Mouse (Mus musculus) forebrain, embryonic 16.5 days (tissue): ENCODE results near the gene Togaram2. TPM values are rescaled to one million over a fixed set of nuclear protein-coding genes. Genes with fewer than 3 reads are reported as not detected.

Source experiments
- ATAC-seq: fragments of 200-750 bp; cut with Nextera tagmentation; 2 replicates; pipeline ENCODE4 v1.8.0; 2017; ENCODE audit warnings: mild to moderate bottlenecking, moderate library complexity
- H3K27ac ChIP-seq: fragments of 300-500 bp; sonication (generic); 2 replicates; pipeline ENCODE4 v1.5.1; 2014; ENCODE audit warnings: low read length, control low read depth
- H3K27me3 ChIP-seq: fragments of 300-500 bp; sonication (generic); replicated peaks from 2 replicates; pipeline ENCODE4 v1.6.1; 2014; ENCODE audit warnings: low read length; ENCODE audit not compliant: control insufficient read depth, insufficient read depth
- H3K36me3 ChIP-seq: fragments of 300-500 bp; sonication (generic); 2 replicates; pipeline ENCODE4 v1.6.1; 2014; ENCODE audit not compliant: control insufficient read depth, insufficient read depth
- H3K4me1 ChIP-seq: fragments of 300-500 bp; sonication (generic); replicated peaks from 2 replicates; pipeline ENCODE4 v1.6.1; 2014; ENCODE audit warnings: low read length; ENCODE audit not compliant: control insufficient read depth, insufficient read depth
- H3K4me2 ChIP-seq: fragments of 300-500 bp; sonication (generic); 2 replicates; pipeline ENCODE4 v1.6.1; 2014; ENCODE audit warnings: mild to moderate bottlenecking, low read length, control low read depth
- H3K4me3 ChIP-seq: fragments of 300-500 bp; sonication (generic); replicated peaks from 2 replicates; pipeline ENCODE4 v1.5.1; 2014; ENCODE audit warnings: mild to moderate bottlenecking, low read length, control low read depth
- H3K9ac ChIP-seq: fragments of 300-500 bp; sonication (generic); replicated peaks from 2 replicates; pipeline ENCODE4 v1.6.1; 2014; ENCODE audit warnings: low read depth, low read length, control low read depth
- H3K9me3 ChIP-seq: fragments of 300-500 bp; sonication (generic); 2 replicates; pipeline ENCODE4 v1.6.1; 2016; ENCODE audit warnings: low read length; ENCODE audit not compliant: control insufficient read depth
- WGBS: fragments of 180-500 bp; shearing (Covaris S2); extraction: QIAGEN DNeasy Blood & Tissue Kit; methylation state at CpG from one replicate; pipeline ENCODE4 v1.1.7; 2014; 5-methylcytosine and 5-hydroxymethylcytosine counted together
- polyA plus RNA-seq: library from polyadenylated mRNA; unstranded; fragments of >200 nt; fragmentation: Nextera tagmentation; extraction: Ambion mirVana; gene quantifications from 2 replicates; pipeline ENCODE4 v1.2.1, GENCODE M21; 2015

The Togaram2 gene
- polyA plus RNA-seq, 1 experiment from 2014 or later, result 0.54 TPM

GRCm38 (mm10) chr17:71705550-71706480, 32.8 kb downstream of the Togaram2 start:
- H3K9me3 ChIP-seq, result no peaks in the 10 kb centered on the region
- ATAC-seq, result no peak
- WGBS, result 91% methylated on average over 14 of the region's 14 CpGs
- no peak overlapping the region for H3K27ac ChIP-seq
- no peak overlapping the region for H3K9ac ChIP-seq
- no peaks in the 10 kb centered on the region for H3K4me1 ChIP-seq
- no peaks in the 10 kb centered on the region for H3K27me3 ChIP-seq
- H3K36me3 ChIP-seq, result no peaks in the 10 kb centered on the region
- H3K4me2 ChIP-seq, result no peak overlapping the region
- no peak overlapping the region for H3K4me3 ChIP-seq

GRCm38 (mm10) chr17:71707715-71708114, 34.7 kb downstream of the Togaram2 start:
- ATAC-seq, result no peak
- no peaks in the 10 kb centered on the region for H3K4me1 ChIP-seq
- H3K9me3 ChIP-seq, result no peaks in the 10 kb centered on the region
- H3K27ac ChIP-seq, result no peak overlapping the region
- H3K36me3 ChIP-seq, result no peaks in the 10 kb centered on the region
- H3K27me3 ChIP-seq, result no peaks in the 10 kb centered on the region
- no peak overlapping the region for H3K9ac ChIP-seq
- no peak overlapping the region for H3K4me2 ChIP-seq
- 44% methylated on average over 4 of the region's 4 CpGs for WGBS
- no peak overlapping the region for H3K4me3 ChIP-seq

GRCm38 (mm10) chr17:71712279-71712678, 39.2 kb downstream of the Togaram2 start:
- H3K27ac ChIP-seq, result no peak overlapping the region
- H3K36me3 ChIP-seq, result no peaks in the 10 kb centered on the region
- WGBS, result 63% methylated on average over 6 of the region's 6 CpGs
- H3K27me3 ChIP-seq, result no peaks in the 10 kb centered on the region
- H3K9ac ChIP-seq, result no peak overlapping the region
- no peaks in the 10 kb centered on the region for H3K9me3 ChIP-seq
- H3K4me3 ChIP-seq, result no peak overlapping the region
- ATAC-seq, result no peak
- H3K4me1 ChIP-seq, result no peaks in the 10 kb centered on the region
- no peak overlapping the region for H3K4me2 ChIP-seq

GRCm38 (mm10) chr17:71715034-71715433, 42.0 kb downstream of the Togaram2 start:
- H3K27ac ChIP-seq, result no peak overlapping the region
- no peak overlapping the region for H3K4me2 ChIP-seq
- H3K9ac ChIP-seq, result no peak overlapping the region
- no peaks in the 10 kb centered on the region for H3K27me3 ChIP-seq
- no peak for ATAC-seq
- H3K36me3 ChIP-seq, result no peaks in the 10 kb centered on the region
- H3K9me3 ChIP-seq, result no peaks in the 10 kb centered on the region
- no peak overlapping the region for H3K4me3 ChIP-seq
- 87% methylated on average over 3 of the region's 3 CpGs for WGBS
- no peaks in the 10 kb centered on the region for H3K4me1 ChIP-seq

GRCm38 (mm10) chr17:71717881-71718625, 45.0 kb downstream of the Togaram2 start:
- Histone ChIP-seq H3K9me3 (no peaks in the 10 kb centered on the region), H3K9ac (no peak overlapping the region), H3K4me1 (no peaks in the 10 kb centered on the region), H3K36me3 (no peaks in the 10 kb centered on the region), H3K4me2 (no peak overlapping the region), H3K4me3 (no peak overlapping the region), H3K27ac (no peak overlapping the region), H3K27me3 (no peaks in the 10 kb centered on the region)
- 94% methylated on average over 8 of the region's 8 CpGs for WGBS
- no peak for ATAC-seq

GRCm38 (mm10) chr17:71720434-71720833, 47.4 kb downstream of the Togaram2 start:
- H3K4me1 ChIP-seq, result no peaks in the 10 kb centered on the region

GRCm38 (mm10) chr17:71721019-71721418, 48.0 kb downstream of the Togaram2 start:
- Histone ChIP-seq H3K4me2 (no peak overlapping the region), H3K4me3 (no peak overlapping the region), H3K9ac (no peak overlapping the region), H3K9me3 (no peaks in the 10 kb centered on the region), H3K36me3 (no peaks in the 10 kb centered on the region), H3K27me3 (no peaks in the 10 kb centered on the region), H3K4me1 (no peaks in the 10 kb centered on the region), H3K27ac (no peak overlapping the region)
- WGBS, result 73% methylated on average over 3 of the region's 3 CpGs
- ATAC-seq, result no peak

More at GRCm38 (mm10) chr17:71720434-71720833, 47.4 kb downstream of the Togaram2 start:
- ATAC-seq, result no peak
- Histone ChIP-seq H3K27ac (no peak overlapping the region), H3K27me3 (no peaks in the 10 kb centered on the region), H3K9ac (no peak overlapping the region), H3K9me3 (no peaks in the 10 kb centered on the region), H3K4me3 (no peak overlapping the region), H3K36me3 (no peaks in the 10 kb centered on the region), H3K4me2 (no peak overlapping the region)

GRCm38 (mm10) chr17:71730655-71731054, 57.6 kb downstream of the Togaram2 start:
- H3K4me3 ChIP-seq, result no peak overlapping the region
- WGBS, result 73% methylated on average over 2 of the region's 2 CpGs

GRCm38 (mm10) chr17:71736442-71736841, 63.4 kb downstream of the Togaram2 start:
- Histone ChIP-seq H3K9me3 (no peaks in the 10 kb centered on the region), H3K36me3 (no peaks in the 10 kb centered on the region), H3K4me2 (no peak overlapping the region), H3K9ac (no peak overlapping the region), H3K27ac (no peak overlapping the region), H3K27me3 (no peaks in the 10 kb centered on the region), H3K4me3 (no peak overlapping the region), H3K4me1 (no peaks in the 10 kb centered on the region)
- 63% methylated on average over 3 of the region's 3 CpGs for WGBS
- no peak for ATAC-seq

More at GRCm38 (mm10) chr17:71730655-71731054, 57.6 kb downstream of the Togaram2 start:
- no peaks in the 10 kb centered on the region for H3K4me1 ChIP-seq
- no peak overlapping the region for H3K9ac ChIP-seq
- no peak overlapping the region for H3K4me2 ChIP-seq
- no peak for ATAC-seq
- no peaks in the 10 kb centered on the region for H3K27me3 ChIP-seq
- no peaks in the 10 kb centered on the region for H3K9me3 ChIP-seq
- no peak overlapping the region for H3K27ac ChIP-seq
- no peaks in the 10 kb centered on the region for H3K36me3 ChIP-seq
